Mouse (Mus musculus): ENCODE data around the gene Krtap1-5.

DNA sequence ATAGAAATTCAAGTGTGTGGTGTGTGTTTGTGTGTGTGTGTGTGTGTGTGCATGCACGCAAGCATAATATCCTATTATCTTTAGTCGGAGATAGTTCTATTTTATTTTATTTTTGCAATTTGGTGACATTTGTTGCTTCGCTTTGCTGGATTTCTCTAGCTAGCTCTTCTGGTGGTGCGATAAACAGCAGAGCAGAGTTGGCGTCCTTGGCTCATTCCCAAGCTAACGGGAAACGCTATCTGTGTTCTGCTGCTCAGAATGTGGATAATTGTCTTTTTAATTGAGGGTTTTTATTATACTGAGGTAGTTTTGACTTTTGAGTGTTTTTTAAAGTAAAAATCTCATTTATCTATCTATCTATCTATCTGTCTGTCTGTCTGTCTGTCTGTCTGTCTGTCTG lies 4.3 kb upstream of the Krtap1-5 start:
- no peak for TF ChIP-seq CTCF (conservative IDR thresholded peaks at IDR 0.05; ENCODE audit: low read length)
- no peak for TF ChIP-seq NANOG (IDR thresholded peaks at IDR 0.05; ENCODE audit: borderline replicate concordance, low read length)
- no peak for TF ChIP-seq POU5F1 (IDR thresholded peaks at IDR 0.05; ENCODE audit: borderline replicate concordance, low read length)
